Mouse (Mus musculus) hindbrain, postnatal 0 days (tissue): Measurements from ENCODE around the gene Mrvi1. TPM values are rescaled to one million over a fixed set of nuclear protein-coding genes. Genes with fewer than 3 reads are reported as not detected.

ENCODE experiments used
- ATAC-seq: fragments of 200-750 bp; cut with Nextera tagmentation; 2 replicates; pipeline ENCODE4 v1.8.0; 2017; ENCODE audit warnings: mild to moderate bottlenecking, moderate TSS enrichment, moderate library complexity
- DNase-seq: peaks from one replicate; pipeline ENCODE4 v3.0.0-alpha.2; 2015; ENCODE audit warnings: low spot score
- H3K27ac ChIP-seq: fragments of 300-500 bp; sonication (generic); 2 replicates; pipeline ENCODE4 v1.5.1; 2014; ENCODE audit warnings: mild to moderate bottlenecking
- H3K27me3 ChIP-seq: fragments of 300-500 bp; sonication (generic); 2 replicates; pipeline ENCODE4 v1.6.1; 2014; ENCODE audit warnings: low read length, mixed read lengths; ENCODE audit not compliant: insufficient read depth
- H3K36me3 ChIP-seq: fragments of 300-500 bp; sonication (generic); 2 replicates; pipeline ENCODE4 v1.6.1; 2014; ENCODE audit warnings: low read length, mixed read lengths; ENCODE audit not compliant: insufficient read depth
- H3K4me1 ChIP-seq: fragments of 300-500 bp; sonication (generic); 2 replicates; pipeline ENCODE4 v1.6.1; 2014; ENCODE audit warnings: antibody characterized with exemption, low read length, mixed read lengths; ENCODE audit not compliant: insufficient read depth
- H3K4me2 ChIP-seq: fragments of 300-500 bp; sonication (generic); 2 replicates; pipeline ENCODE4 v1.6.1; 2014; ENCODE audit warnings: low read depth, mild to moderate bottlenecking, low read length, moderate library complexity, mixed read lengths
- H3K4me3 ChIP-seq: fragments of 300-500 bp; sonication (generic); 2 replicates; pipeline ENCODE4 v1.5.1; 2014; ENCODE audit warnings: low read length
- H3K9ac ChIP-seq: fragments of 300-500 bp; sonication (generic); replicated peaks from 2 replicates; pipeline ENCODE4 v1.6.1; 2014; ENCODE audit warnings: mild to moderate bottlenecking, low read length, moderate library complexity, mixed read lengths
- H3K9me3 ChIP-seq: fragments of 300-500 bp; sonication (generic); 2 replicates; pipeline ENCODE4 v1.6.1; 2016; ENCODE audit warnings: low read length, mixed read lengths
- CTCF ChIP-seq: IDR thresholded peaks from 2 replicates; pipeline ENCODE4 v1.5.1; 2016; ENCODE audit warnings: antibody characterized with exemption, control low read depth, low read depth
- WGBS: fragments of 180-500 bp; shearing (Covaris S2); extraction: QIAGEN DNeasy Blood & Tissue Kit; methylation state at CpG from one replicate; pipeline ENCODE4 v1.1.7; 2014; 5-methylcytosine and 5-hydroxymethylcytosine counted together
- polyA plus RNA-seq: library from polyadenylated mRNA; unstranded; fragments of >200 nt; fragmentation: Nextera tagmentation; extraction: Ambion mirVana; gene quantifications from 2 replicates; pipeline ENCODE4 v1.2.1, GENCODE M21; 2015
- total RNA-seq: library from RNA; depleted of rRNA; stranded (reverse); fragments of >200 nt; gene quantifications from 2 replicates; pipeline ENCODE4 v1.2.3, GENCODE M21; 2014; rRNA removed

The Mrvi1 gene
- total RNA-seq (1.8 and 3.3 TPM in 2 replicates), polyA plus RNA-seq (0.78 and 0.95 TPM in 2 replicates)

- Histone ChIP-seq H3K9ac (no peak within 1 kb of the TSS), H3K9me3 (no peaks in the 10 kb centered on the region), H3K36me3 (no peaks in the 10 kb centered on the region), H3K27ac (peak within 1 kb of the TSS; percentile 16; the same call in 1 of the 2 replicates), H3K4me1 (no peaks in the 10 kb centered on the region), H3K27me3 (no peaks in the 10 kb centered on the region), H3K4me3 (no peak within 1 kb of the TSS), H3K4me2 (no peak within 1 kb of the TSS)
- no peak for ATAC-seq
- TF ChIP-seq CTCF: no peak
- DNase-seq: peak; percentile 39
- WGBS: 60% methylated on average over 7 of the region's 7 CpGs
Measured at GRCm38 (mm10) chr7:110982053-110982705, at the start of gene Mrvi1. Gene Mrvi1, minus strand, starts transcription at chr7:110982461.

GRCm38 (mm10) chr7:111029046-111029553, 46.8 kb upstream of the Mrvi1 start:
- peak overlapping the region; percentile 90 for H3K4me3 ChIP-seq
- H3K27me3 ChIP-seq: no peaks in the 10 kb centered on the region
- ATAC-seq (peak; percentile 58), DNase-seq (no peak)
- H3K4me1 ChIP-seq: 0 out of 2 replicates have a peak, but pooled peaks cover 4% of the 10 kb centered on the region
- H3K36me3 ChIP-seq: peaks cover 4% of the 10 kb centered on the region; the same call in 1 of the 2 replicates
- WGBS: under 1% methylated on average over 29 of the region's 29 CpGs
- peak overlapping the region; percentile 77 for H3K4me2 ChIP-seq
- H3K9me3 ChIP-seq: no peaks in the 10 kb centered on the region
- peak overlapping the region; percentile 70 for H3K9ac ChIP-seq
- peak overlapping the region; percentile 93 for H3K27ac ChIP-seq
- TF ChIP-seq CTCF: no peak

GRCm38 (mm10) chr7:111028281-111029045, 46.2 kb upstream of the Mrvi1 start, which contains the start of gene Ctr9:
Gene Ctr9, plus strand, starts transcription at chr7:111028951.
- DNase-seq (peak; percentile 95), ATAC-seq (peak; percentile 98)
- 5% methylated on average over 45 of the region's 45 CpGs for WGBS
- peak within 1 kb of the TSS; percentile 77 for H3K4me2 ChIP-seq
- peak within 1 kb of the TSS; percentile 70 for H3K9ac ChIP-seq
- 0 out of 2 replicates have a peak, but pooled peaks cover 4% of the 10 kb centered on the region for H3K4me1 ChIP-seq
- H3K27ac ChIP-seq: peak within 1 kb of the TSS; percentile 93
- no peaks in the 10 kb centered on the region for H3K27me3 ChIP-seq
- H3K9me3 ChIP-seq: no peaks in the 10 kb centered on the region
- peak within 1 kb of the TSS; percentile 90 for H3K4me3 ChIP-seq
- TF ChIP-seq CTCF: peak; percentile 25; the same call in 1 of the 2 replicates
- H3K36me3 ChIP-seq: peaks cover 4% of the 10 kb centered on the region; the same call in 1 of the 2 replicates

- no peak overlapping the region for H3K27ac ChIP-seq
- no peaks in the 10 kb centered on the region for H3K36me3 ChIP-seq
- H3K27me3 ChIP-seq: no peaks in the 10 kb centered on the region
- no peaks in the 10 kb centered on the region for H3K9me3 ChIP-seq
- 72% methylated on average over 4 of the region's 4 CpGs for WGBS
- no peak overlapping the region for H3K9ac ChIP-seq
- no peak for ATAC-seq
- no peak overlapping the region for H3K4me3 ChIP-seq
- H3K4me1 ChIP-seq: 0 out of 2 replicates have a peak, but pooled peaks cover 4% of the 10 kb centered on the region
- H3K4me2 ChIP-seq: no peak overlapping the region
- no peak for TF ChIP-seq CTCF
- DNase-seq: no peak
Measured at GRCm38 (mm10) chr7:111024912-111025311, 42.7 kb upstream of the Mrvi1 start.

- no peaks in the 10 kb centered on the region for H3K9me3 ChIP-seq
- H3K27ac ChIP-seq: 0 out of 2 replicates have a peak overlapping the region, but pooled peaks have one; percentile 12
- H3K27me3 ChIP-seq: no peaks in the 10 kb centered on the region
- H3K4me2 ChIP-seq: no peak overlapping the region
- 21% methylated on average over 8 of the region's 8 CpGs for WGBS
- no peak for TF ChIP-seq CTCF
- ATAC-seq: no peak
- no peak overlapping the region for H3K9ac ChIP-seq
- no peaks in the 10 kb centered on the region for H3K4me1 ChIP-seq
- no peak overlapping the region for H3K4me3 ChIP-seq
- no peaks in the 10 kb centered on the region for H3K36me3 ChIP-seq
- DNase-seq: peak; percentile 19
Measured at GRCm38 (mm10) chr7:111024068-111024594, 41.9 kb upstream of the Mrvi1 start.

GRCm38 (mm10) chr7:111020814-111021213, 38.6 kb upstream of the Mrvi1 start:
- 82% methylated on average over 4 of the region's 4 CpGs for WGBS
- Histone ChIP-seq H3K4me1 (no peaks in the 10 kb centered on the region), H3K27ac (no peak overlapping the region), H3K9ac (no peak overlapping the region), H3K4me2 (no peak overlapping the region), H3K4me3 (no peak overlapping the region), H3K27me3 (no peaks in the 10 kb centered on the region), H3K9me3 (no peaks in the 10 kb centered on the region), H3K36me3 (no peaks in the 10 kb centered on the region)
- TF ChIP-seq CTCF: no peak
- DNase-seq (no peak), ATAC-seq (no peak)
